Mouse (Mus musculus) kidney, adult 2 months (tissue): ENCODE results near the gene Frmd4a.

ENCODE experiments used
- CTCF ChIP-seq: fragments of 200-500 bp; conservative IDR thresholded peaks from 2 replicates; pipeline ENCODE4 v1.5.1; 2011; ENCODE audit warnings: low read depth, mild to moderate bottlenecking, control low read depth, low read length, moderate library complexity, mixed read lengths; ENCODE audit not compliant: insufficient read depth, insufficient read length
- POLR2A ChIP-seq: fragments of 200-500 bp; IDR thresholded peaks from one replicate; pipeline ENCODE4 v1.6.1; 2011; ENCODE audit warnings: low read depth, low read length, control low read depth

DNA sequence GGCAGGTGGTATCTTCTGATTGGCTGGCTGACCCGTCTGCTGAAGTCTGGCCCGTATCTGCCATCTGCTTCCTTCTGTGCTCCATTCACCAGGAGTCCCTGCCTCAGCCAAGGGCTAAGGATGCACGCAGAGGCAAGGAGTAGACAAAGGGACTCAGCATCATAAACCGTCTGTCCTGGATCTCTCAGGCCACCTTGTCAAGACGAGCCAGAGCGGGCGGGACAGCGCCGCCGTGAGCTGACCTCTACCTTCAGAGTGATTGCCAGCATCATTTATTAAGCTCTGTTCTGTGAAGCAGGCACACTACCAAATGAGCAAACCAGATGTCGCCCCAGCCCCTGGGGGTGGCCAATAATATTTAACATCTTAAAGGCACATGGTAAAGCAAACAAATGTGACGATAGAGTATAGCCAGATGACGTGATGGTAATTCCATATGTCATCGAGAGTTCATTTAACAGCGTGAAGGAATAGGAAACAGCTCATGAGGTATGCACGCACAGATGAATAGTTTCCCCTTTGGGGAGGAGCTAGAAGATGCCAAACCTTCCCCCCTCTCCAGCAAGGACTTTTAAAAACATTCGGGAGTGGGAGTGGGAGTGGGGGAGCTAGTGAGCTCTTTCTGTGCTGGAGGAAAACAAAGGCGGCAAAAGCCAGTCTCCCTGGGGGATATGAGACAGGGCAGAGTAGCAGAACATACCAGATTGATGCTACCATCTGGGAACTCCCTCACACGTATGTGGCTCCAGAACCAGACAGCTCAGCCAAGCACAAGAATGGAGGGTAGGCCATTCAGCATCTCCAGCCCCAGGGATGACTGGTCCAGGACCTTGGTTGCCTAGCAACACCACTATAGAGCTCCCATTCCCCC, 419.1 kb downstream of the Frmd4a start:
- no peak for TF ChIP-seq CTCF
- TF ChIP-seq POLR2A, result no peak
